Mouse (Mus musculus): Measurements from ENCODE around the gene Rdx. TPM values are rescaled to one million over a fixed set of nuclear protein-coding genes. Genes with fewer than 3 reads are reported as not detected.

The Rdx gene
- total and polyA plus RNA-seq, 3 experiments: 103 to 152 (median 109) TPM

DNA sequence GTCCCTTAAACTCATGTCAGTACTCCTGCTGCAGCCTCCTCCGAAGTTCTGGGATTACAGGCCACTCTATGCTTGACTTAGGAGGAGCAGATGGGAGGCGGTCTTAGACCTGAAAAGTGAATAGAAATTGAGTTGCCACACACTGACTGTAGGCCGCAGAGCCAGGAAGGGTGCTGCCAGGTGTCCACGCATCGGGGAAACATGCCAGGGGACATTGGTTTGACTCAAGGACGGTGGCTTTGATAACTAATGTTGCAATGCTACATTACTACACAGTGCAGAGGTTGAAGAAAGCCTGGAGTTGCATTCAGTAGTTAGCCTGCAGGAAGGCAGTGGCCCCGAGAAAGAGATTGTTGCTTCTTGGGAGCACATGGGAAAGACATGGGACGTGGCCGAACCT is 44.8 kb downstream of the Rdx start:
- H3K27ac ChIP-seq (ENCODE audit: control insufficient read depth, low read depth, low read length): no peak overlapping the region
- H3K9ac ChIP-seq (ENCODE audit: control insufficient read depth, low read depth, low read length, poor library complexity, severe bottlenecking): no peak overlapping the region
- H3K4me1 ChIP-seq (ENCODE audit: control insufficient read depth in 1 of 2, insufficient read depth in 2 of 2, low read length in 2 of 2): peaks cover 15 to 28% of the 10 kb centered on the region in 2 experiments
- no peaks in the 10 kb centered on the region for H3K27me3 ChIP-seq (ENCODE audit: control insufficient read depth in 1 of 2, insufficient read depth in 2 of 2, low read length in 2 of 2)
- peaks cover 13 to 16% of the 10 kb centered on the region in 2 experiments for H3K36me3 ChIP-seq (ENCODE audit: control insufficient read depth in 1 of 2, insufficient read depth in 2 of 2, low read length in 2 of 2)
- DNase-seq (ENCODE audit: low read depth, low spot score): no peak
- H3K79me2 ChIP-seq (ENCODE audit: control insufficient read depth, insufficient read depth, low read length, poor library complexity): no peaks in the 10 kb centered on the region
- no peak for TF ChIP-seq MEF2A (IDR thresholded peaks at IDR 0.05; ENCODE audit: extremely low read depth, insufficient replicate concordance, low read depth, low read length, poor library complexity, severe bottlenecking)
- no peak for TF ChIP-seq CTCF (IDR thresholded peaks at IDR 0.05 in 2 of 3, conservative IDR thresholded peaks at IDR 0.05 in 1 of 3; ENCODE audit: control insufficient read depth in 1 of 3, insufficient read depth in 1 of 3, low read depth in 2 of 3, low read length in 3 of 3, poor library complexity in 1 of 3, severe bottlenecking in 1 of 3)
- no peak for TF ChIP-seq KAT2A (conservative IDR thresholded peaks at IDR 0.05; ENCODE audit: low read depth, low read length)
- no peak for TF ChIP-seq ETS1 (IDR thresholded peaks at IDR 0.05; ENCODE audit: low read depth, low read length)
- TF ChIP-seq NRF1 (IDR thresholded peaks at IDR 0.05; ENCODE audit: insufficient read depth, low read depth, low read length, poor library complexity, severe bottlenecking): no peak
- TF ChIP-seq ELF1 (IDR thresholded peaks at IDR 0.05; ENCODE audit: low read depth, low read length): no peak
- TF ChIP-seq ZNF384 (IDR thresholded peaks at IDR 0.05; ENCODE audit: low read depth, low read length): no peak
- TF ChIP-seq TCF12 (IDR thresholded peaks at IDR 0.05; ENCODE audit: low read depth, low read length): no peak
- TF ChIP-seq RAD21 (IDR thresholded peaks at IDR 0.05; ENCODE audit: low read depth, low read length): no peak
- no peak for TF ChIP-seq MYB (IDR thresholded peaks at IDR 0.05; ENCODE audit: low read depth, low read length)
- TF ChIP-seq POLR2AphosphoS2 (IDR thresholded peaks at IDR 0.05; ENCODE audit: low read length): no peak
- no peaks in the 10 kb centered on the region for H3K9me3 ChIP-seq (replicated peaks; ENCODE audit: insufficient read depth, low read length)
- H3K4me3 ChIP-seq (ENCODE audit: control insufficient read depth in 1 of 2, insufficient read depth in 1 of 2, low read depth in 2 of 2, low read length in 2 of 2): no peak overlapping the region

DNA sequence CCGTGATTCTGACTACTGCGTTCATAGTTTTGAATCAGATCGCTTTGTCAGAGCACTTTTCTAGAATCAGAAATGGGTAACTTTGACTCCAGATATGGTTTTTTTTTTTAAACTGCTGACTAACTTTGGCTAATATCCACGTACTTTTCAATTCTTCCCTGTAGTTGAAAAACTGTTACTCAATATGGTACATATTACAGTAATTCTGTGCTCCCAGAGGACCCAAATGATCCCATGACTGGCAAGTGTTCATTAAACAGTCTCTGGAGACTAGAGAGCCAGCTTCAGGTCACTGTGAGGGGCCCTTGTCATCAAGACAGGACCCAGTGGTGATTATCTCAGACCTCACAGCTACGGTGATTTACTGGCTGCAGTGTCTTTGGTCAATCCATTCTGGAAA is 45.3 kb downstream of the Rdx start:
- H3K9ac ChIP-seq (ENCODE audit: control insufficient read depth, low read depth, low read length, poor library complexity, severe bottlenecking): no peak overlapping the region
- H3K36me3 ChIP-seq (ENCODE audit: control insufficient read depth in 1 of 2, insufficient read depth in 2 of 2, low read length in 2 of 2): peaks cover 10 to 16% of the 10 kb centered on the region in 2 experiments
- H3K27me3 ChIP-seq (ENCODE audit: control insufficient read depth in 1 of 2, insufficient read depth in 2 of 2, low read length in 2 of 2): no peaks in the 10 kb centered on the region
- peaks cover 15 to 28% of the 10 kb centered on the region in 2 experiments for H3K4me1 ChIP-seq (ENCODE audit: control insufficient read depth in 1 of 2, insufficient read depth in 2 of 2, low read length in 2 of 2)
- H3K27ac ChIP-seq (ENCODE audit: control insufficient read depth, low read depth, low read length): peak overlapping the region; percentile 84
- DNase-seq (ENCODE audit: low read depth, low spot score): no peak
- no peak for TF ChIP-seq MYB (IDR thresholded peaks at IDR 0.05; ENCODE audit: low read depth, low read length)
- no peak for TF ChIP-seq TCF12 (IDR thresholded peaks at IDR 0.05; ENCODE audit: low read depth, low read length)
- no peak for TF ChIP-seq TBP (IDR thresholded peaks at IDR 0.05; ENCODE audit: low read depth, low read length)
- TF ChIP-seq POLR2AphosphoS5 (IDR thresholded peaks at IDR 0.05; ENCODE audit: borderline replicate concordance, low read depth, low read length): no peak
- no peak for TF ChIP-seq HCFC1 (IDR thresholded peaks at IDR 0.05; ENCODE audit: low read depth, low read length)
- TF ChIP-seq NRF1 (IDR thresholded peaks at IDR 0.05; ENCODE audit: insufficient read depth, low read depth, low read length, poor library complexity, severe bottlenecking): no peak
- no peak for TF ChIP-seq RAD21 (IDR thresholded peaks at IDR 0.05; ENCODE audit: low read depth, low read length)
- TF ChIP-seq ZKSCAN1 (IDR thresholded peaks at IDR 0.05; ENCODE audit: low read depth, low read length): no peak
- TF ChIP-seq SMC3 (IDR thresholded peaks at IDR 0.05; ENCODE audit: low read depth, low read length): no peak
- TF ChIP-seq ZNF384 (IDR thresholded peaks at IDR 0.05; ENCODE audit: low read depth, low read length): no peak
- TF ChIP-seq GATA1 (IDR thresholded peaks at IDR 0.05; ENCODE audit: low read depth, low read length): no peak
- TF ChIP-seq EP300 (IDR thresholded peaks at IDR 0.05; ENCODE audit: low read depth in 1 of 2, low read length in 2 of 2): no peak
- no peaks in the 10 kb centered on the region for H3K79me2 ChIP-seq (ENCODE audit: control insufficient read depth, insufficient read depth, low read length, poor library complexity)
- H3K9me3 ChIP-seq (replicated peaks; ENCODE audit: insufficient read depth, low read length): no peaks in the 10 kb centered on the region
- no peak overlapping the region for H3K4me3 ChIP-seq (ENCODE audit: control insufficient read depth in 1 of 2, insufficient read depth in 1 of 2, low read depth in 2 of 2, low read length in 2 of 2)

Measured in MEL (cell line).